In genomic region chr3:103206393-103206792, GRCm38 (mm10) we compare ENCODE assay signal across 15 mouse cellular contexts. TPM values are rescaled to one million over a fixed set of nuclear protein-coding genes. Genes with fewer than 3 reads are reported as not detected.
DNase-seq lines count a peak whose midpoint lies in the region; ATAC-seq and TF ChIP-seq lines count a peak whose summit lies in the region.
"Had no signal": no experiment of that assay in that cellular context is flagged by ENCODE, and none has a peak within 500 bp of the region (broad histone marks: within the 10 kb centered on the region; RNA-seq: fewer than 3 reads in every experiment).

No protein-coding gene starts in this region.

- ATAC-seq in liver, embryonic 13.5 days (ENCODE audit: low read depth), result peak; percentile 29; the same call in 1 of the 2 replicates
- ATAC-seq: hindbrain, postnatal 0 days had no signal

- no peaks in the 10 kb centered on the region for H3K27me3 ChIP-seq in liver, embryonic 13.5 days
- H3K27me3 ChIP-seq in spleen, adult 2 months (ENCODE audit: control insufficient read depth, insufficient read depth, low read length), result no peaks in the 10 kb centered on the region
- H3K27me3 ChIP-seq: heart, embryonic 13.5 days had no signal

- in situ Hi-C loops in ES-E14 (cut with MboI; ENCODE audit: low sequenced_read_pairs in 2 of 2, unreplicated experiment in 2 of 2), result no loop called here

- peak overlapping the region; percentile 98 for H3K27ac ChIP-seq in ES-E14 (ENCODE audit: insufficient read depth, low read depth, low read length, poor library complexity, severe bottlenecking)
- peak overlapping the region; percentile 29; the same call in 1 of the 2 replicates for H3K27ac ChIP-seq in liver, embryonic 13.5 days
- peak overlapping the region; percentile 55 for H3K27ac ChIP-seq in spleen, adult 2 months (ENCODE audit: insufficient read depth, low read length)
- H3K27ac ChIP-seq: heart, embryonic 13.5 days; hindbrain, postnatal 0 days; left cerebral cortex, adult 2 months had no signal

- H3K36me3 ChIP-seq in ES-E14 (ENCODE audit: control insufficient read depth, insufficient read depth, low read length, poor library complexity, severe bottlenecking), result peaks cover 5% of the 10 kb centered on the region; the same call in 1 of the 2 replicates
- H3K36me3 ChIP-seq in liver, embryonic 13.5 days, result no peaks in the 10 kb centered on the region
- H3K36me3 ChIP-seq in spleen, adult 2 months (ENCODE audit: control insufficient read depth, insufficient read depth, low read length), result no peaks in the 10 kb centered on the region
- H3K36me3 ChIP-seq: heart, embryonic 13.5 days had no signal

- no peak for TF ChIP-seq POLR2A in spleen, adult 2 months (IDR thresholded peaks at IDR 0.05; ENCODE audit: low read depth, low read length)

- peak overlapping the region; percentile 13; the same call in 1 of the 2 replicates for H3K9ac ChIP-seq in ES-E14 (ENCODE audit: insufficient read depth, low read depth, low read length, poor library complexity, severe bottlenecking)
- H3K9ac ChIP-seq in liver, embryonic 13.5 days, result no peak overlapping the region
- H3K9ac ChIP-seq: heart, embryonic 13.5 days; lung, embryonic 14.5 days had no signal

- DNase-seq in lung, postnatal 36 days, result peak; percentile 30
- DNase-seq in lung, postnatal 14 days, result no peak
- DNase-seq in ES-E14 (ENCODE audit: low read depth, low spot score), result no peak
- no peak for DNase-seq in liver, embryonic 13.5 days
- peak; percentile 10 to 87 for DNase-seq in spleen, adult 2 months (ENCODE audit: low read depth in 1 of 2, low spot score in 2 of 2)
- no peak for DNase-seq in left cerebral cortex, postnatal 25 days (ENCODE audit: low spot score in 2 of 2)
- DNase-seq in cerebellum, adult 8-10 months, result no peak
- DNase-seq in gastrocnemius, postnatal 4 days (ENCODE audit: low spot score in 2 of 2), result no peak
- DNase-seq: kidney, postnatal 36 days; lung, embryonic 14.5 days; retina, postnatal 1 day had no signal

- 43% methylated on average over 6 of the region's 6 CpGs for WGBS in liver, embryonic 13.5 days (ENCODE audit: insufficient replicate concordance)
- WGBS in spleen, adult 2 months, result 15% methylated on average over 6 of the region's 6 CpGs

- no peaks in the 10 kb centered on the region for H3K9me3 ChIP-seq in ES-E14 (ENCODE audit: control insufficient read depth, insufficient read depth, low read depth, low read length)
- 0 out of 2 replicates have a peak, but pooled peaks cover 2% of the 10 kb centered on the region for H3K9me3 ChIP-seq in liver, embryonic 13.5 days (replicated peaks)

- peaks cover 17 to 19% of the 10 kb centered on the region in 2 experiments for H3K4me1 ChIP-seq in ES-E14 (ENCODE audit: control insufficient read depth in 2 of 2, insufficient read depth in 2 of 2, low read length in 2 of 2, poor library complexity in 1 of 2)
- 0 out of 2 replicates have a peak, but pooled peaks cover 4% of the 10 kb centered on the region for H3K4me1 ChIP-seq in liver, embryonic 13.5 days (replicated peaks)
- H3K4me1 ChIP-seq in spleen, adult 2 months (ENCODE audit: control insufficient read depth, insufficient read depth, insufficient read length), result peaks cover 10% of the 10 kb centered on the region; the same call in 1 of the 2 replicates
- H3K4me1 ChIP-seq: heart, embryonic 13.5 days had no signal

- intact Hi-C loops in left cerebral cortex, postnatal 25 days (cut with DNase I), result no loop called here

- no peak for TF ChIP-seq CTCF in spleen, adult 2 months (IDR thresholded peaks at IDR 0.05; ENCODE audit: extremely low read depth, insufficient read depth, insufficient read length, insufficient replicate concordance)

- no peak overlapping the region for H3K4me2 ChIP-seq in liver, embryonic 13.5 days
- H3K4me2 ChIP-seq: heart, embryonic 13.5 days; lung, embryonic 14.5 days had no signal

- H3K4me3 ChIP-seq in ES-E14 (ENCODE audit: insufficient read depth in 1 of 2, low read depth in 1 of 2, low read length in 2 of 2, poor library complexity in 1 of 2, severe bottlenecking in 1 of 2), result no peak overlapping the region
- no peak overlapping the region for H3K4me3 ChIP-seq in liver, embryonic 13.5 days (replicated peaks)
- H3K4me3 ChIP-seq in spleen, adult 2 months (ENCODE audit: extremely low read depth, insufficient read depth, insufficient read length), result no peak overlapping the region
- H3K4me3 ChIP-seq: erythroblast, embryonic 14.5 days; heart, embryonic 13.5 days; left cerebral cortex, adult 2 months had no signal

TF ChIP-seq in ES-E14, 5 proteins besides CTCF, POLR2A, EP300 and RAD21:
- no peak for TF ChIP-seq MAFK (IDR thresholded peaks at IDR 0.05; ENCODE audit: insufficient read depth, low read depth, low read length)
- TF ChIP-seq HCFC1 (IDR thresholded peaks at IDR 0.05; ENCODE audit: borderline replicate concordance, insufficient read depth, low read length), result no peak
- no peak for TF ChIP-seq ZNF384 (IDR thresholded peaks at IDR 0.05; ENCODE audit: low read depth, low read length)

RNA-seq across cellular contexts. Expression of gene Bcas2, which starts 34.9 kb away (rescaled TPM):
- total RNA-seq in ES-E14 (2012; rRNA removed), result 86.4 and 102 TPM in 2 replicates
- 211 and 253 TPM in 2 replicates for polyA plus RNA-seq in liver, embryonic 13.5 days (2015; fragmentation: Nextera tagmentation; extraction: Ambion mirVana)
- polyA plus RNA-seq in spleen, adult 2 months (2012; rRNA removed), result 15.3 and 21.4 TPM in 2 replicates
- 10 to 100 TPM; 59.4 to 69.3 TPM for total RNA-seq in left cerebral cortex, postnatal 25 days (2021)
- total RNA-seq in gastrocnemius, postnatal 4 days (2021), result 10 to 100 TPM; 57.9 to 60.7 TPM

Comparison
In these comparisons a context has a peak if more than half of its experiments do, and no peak if none do; other contexts are left out.
1. DNase-seq: peak in lung, postnatal 36 days (single experiment) and spleen, adult 2 months (2 of 2); none in lung, postnatal 14 days (single experiment), ES-E14 (single experiment), liver, embryonic 13.5 days (single experiment), left cerebral cortex, postnatal 25 days (0 of 2), cerebellum, adult 8-10 months (single experiment) and gastrocnemius, postnatal 4 days (0 of 2).
2. H3K27ac ChIP-seq: peak in every context shown above with its lines; median percentile 98 in ES-E14; 55 in spleen, adult 2 months; 29 in liver, embryonic 13.5 days.